Mouse (Mus musculus): ENCODE results near the gene Marcksl1.

The Marcksl1 gene

GRCm38 (mm10) chr4:129513086-129513767 is at the start of gene Marcksl1:
TSS of gene Marcksl1 (plus strand) at chr4:129513581.
- peak; percentile 88 to 90 for DNase-seq (ENCODE audit: low spot score in 2 of 2)

DNA sequence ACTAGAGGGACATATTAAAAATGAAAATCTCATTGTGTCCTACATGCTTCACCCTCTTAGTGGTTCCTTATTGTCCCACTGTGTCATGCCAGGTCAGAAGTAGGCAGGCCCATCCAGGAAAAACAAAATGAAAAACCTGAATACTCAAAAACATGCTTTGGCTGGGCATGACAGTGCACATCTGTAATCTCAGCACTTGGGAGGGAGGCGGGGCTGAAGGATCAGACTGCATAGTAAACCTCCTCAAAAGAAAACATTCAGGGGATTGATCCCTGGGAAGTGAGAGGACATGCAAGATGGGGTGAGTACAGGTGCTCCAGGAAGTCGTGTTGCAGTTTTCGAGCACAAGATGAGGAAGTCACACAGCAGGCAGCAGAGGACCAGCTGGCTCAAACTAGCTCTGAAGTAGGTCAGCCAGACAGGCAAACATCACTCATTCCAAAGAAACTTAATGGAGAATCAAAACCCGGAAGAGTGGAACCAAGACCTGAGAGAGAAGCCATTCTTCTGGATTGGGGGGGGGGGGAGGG is 49.0 kb upstream of the Marcksl1 start:
- peak in 1 of 2 experiments; percentile 34 for DNase-seq (ENCODE audit: low spot score in 2 of 2)

- DNase-seq (ENCODE audit: low spot score in 2 of 2): no peak
Observed at GRCm38 (mm10) chr4:129476047-129476446, 37.3 kb upstream of the Marcksl1 start.

DNA sequence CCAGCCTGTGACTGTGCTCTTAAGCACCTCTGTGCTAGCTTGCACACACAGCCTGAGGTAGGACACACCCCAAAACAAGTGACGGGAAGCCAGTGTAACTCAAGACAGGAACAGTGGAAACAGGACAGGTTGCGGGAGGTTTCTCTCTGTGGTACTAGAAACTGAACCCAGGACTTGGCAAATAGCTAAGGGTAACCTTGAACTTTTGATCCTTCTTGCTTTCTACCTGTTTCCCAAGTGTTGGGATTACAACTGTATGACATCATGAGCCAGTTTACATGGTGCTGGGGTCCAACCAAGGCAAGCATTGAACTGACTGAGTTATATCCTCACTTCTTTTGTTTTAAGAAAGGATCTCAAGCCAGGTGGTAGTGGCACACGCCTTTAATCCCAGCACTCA is 33.5 kb upstream of the Marcksl1 start:
- DNase-seq (ENCODE audit: low spot score in 2 of 2): no peak

- DNase-seq (ENCODE audit: low spot score in 2 of 2): no peak
Observed at GRCm38 (mm10) chr4:129481090-129481489, 32.3 kb upstream of the Marcksl1 start.

DNA sequence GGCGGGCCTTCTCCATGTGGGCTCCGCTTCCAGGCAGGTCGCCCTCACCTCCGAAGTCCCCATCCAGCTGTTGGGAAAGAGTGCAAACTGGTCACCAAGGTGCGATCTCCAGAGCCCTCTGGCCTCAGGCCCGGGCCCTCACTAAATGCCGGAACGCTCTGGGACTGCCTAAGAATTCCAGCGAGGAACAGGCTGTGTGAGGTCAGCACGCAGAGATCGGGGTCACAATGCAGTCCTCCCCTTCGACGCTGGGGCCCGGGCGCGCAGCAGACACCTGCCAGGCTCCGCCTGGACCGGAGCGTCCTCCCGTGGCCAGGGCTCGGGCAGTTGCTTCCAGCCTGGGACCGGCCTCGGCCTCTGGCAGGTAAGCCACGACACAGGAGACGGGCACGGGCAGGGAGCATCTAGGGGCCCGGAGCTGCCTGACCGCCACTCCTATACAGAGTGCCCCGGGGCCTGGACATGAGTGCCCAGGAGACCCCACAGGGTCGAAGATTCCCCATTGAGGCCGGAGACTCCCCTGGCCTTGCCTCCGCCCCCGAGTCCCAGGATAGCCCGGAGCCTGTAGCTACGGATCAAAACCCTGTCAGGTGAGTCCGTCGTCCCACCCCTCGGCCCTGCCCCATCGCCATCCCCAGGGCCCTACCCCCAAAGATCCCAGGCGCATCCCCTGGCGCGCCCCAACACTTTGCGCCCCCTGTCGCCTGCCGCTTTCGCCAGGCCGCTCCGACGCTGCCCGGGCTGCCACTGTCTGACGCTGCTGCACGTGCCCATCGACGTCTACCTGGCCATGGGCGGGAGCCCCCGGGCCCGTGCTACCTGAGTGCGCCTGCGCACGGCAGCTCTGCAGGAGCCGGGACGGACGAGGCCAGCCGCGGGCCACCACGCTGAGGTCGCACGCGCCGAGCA is 22.2 kb upstream of the Marcksl1 start, which contains the start of the genes Tssk3 and Fam229a:
Gene Tssk3, minus strand, starts transcription at position 51 of the 909 bp plus-strand sequence.
Gene Fam229a, plus strand, starts transcription at position 219 of the 909 bp plus-strand sequence.
- DNase-seq (ENCODE audit: low spot score in 2 of 2): no peak

DNA sequence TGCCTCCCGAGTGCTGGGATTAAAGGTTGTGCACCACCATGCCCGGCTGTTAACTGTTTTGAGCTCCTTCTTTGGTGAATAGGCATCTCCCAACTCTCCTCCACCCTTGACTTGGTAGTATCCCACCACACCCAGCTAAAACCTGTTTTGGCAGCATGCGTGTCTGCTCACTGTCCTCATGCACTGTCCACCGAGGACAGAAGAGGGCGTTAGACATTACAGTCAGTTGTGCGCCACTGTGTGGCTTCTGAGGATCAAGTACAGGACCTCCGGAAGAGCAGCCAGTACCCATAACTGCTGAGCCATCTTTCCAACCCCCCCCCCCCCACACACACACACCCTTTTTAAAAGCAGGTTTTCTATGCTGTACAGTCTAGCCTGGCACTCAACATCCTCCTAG is 18.7 kb upstream of the Marcksl1 start:
- no peak for DNase-seq (ENCODE audit: low spot score in 2 of 2)

DNA sequence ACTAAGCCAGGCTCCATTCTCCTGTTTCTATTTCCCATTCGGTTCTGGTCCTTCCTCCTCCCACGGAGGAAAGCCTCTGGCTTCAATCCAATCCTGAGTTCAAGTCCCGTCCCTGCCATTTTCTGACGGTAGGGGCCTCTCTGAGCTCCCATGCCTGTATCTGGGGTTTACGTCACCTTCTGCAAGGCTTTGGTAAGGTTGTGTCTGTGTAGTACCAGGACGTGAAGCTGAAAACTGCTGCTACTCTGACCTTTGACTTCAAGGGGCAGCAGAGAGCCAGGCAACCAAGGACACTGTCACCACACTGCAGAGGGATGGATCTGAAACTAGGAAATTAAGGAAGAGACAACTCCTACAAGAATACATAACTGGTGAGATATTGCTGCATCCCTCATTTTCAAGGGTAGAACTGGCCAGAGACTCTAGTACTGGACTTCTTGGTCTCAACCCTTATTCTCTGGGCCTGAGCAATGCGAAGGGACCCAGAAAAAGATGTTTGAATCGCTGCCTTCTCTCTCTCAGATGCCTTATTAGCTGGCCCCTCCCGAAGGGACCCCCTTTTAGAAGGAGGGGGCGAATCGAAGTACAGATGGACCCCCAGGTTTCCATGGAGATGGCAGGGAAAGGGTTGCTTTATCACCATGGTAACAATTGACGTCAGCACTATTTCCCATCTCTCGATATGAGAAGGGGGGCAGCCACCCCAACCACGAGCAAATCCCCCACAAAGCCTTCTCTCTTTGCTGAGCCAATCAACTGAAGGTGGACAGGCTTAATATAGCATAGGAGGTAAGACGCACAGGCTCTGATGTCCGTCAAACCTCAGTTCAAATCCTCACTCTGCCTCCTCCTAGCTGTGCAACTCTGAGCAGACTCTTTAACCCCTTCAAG is 17.5 kb upstream of the Marcksl1 start:
- peak in 1 of 2 experiments; percentile 53 for DNase-seq (ENCODE audit: low spot score in 2 of 2)

DNA sequence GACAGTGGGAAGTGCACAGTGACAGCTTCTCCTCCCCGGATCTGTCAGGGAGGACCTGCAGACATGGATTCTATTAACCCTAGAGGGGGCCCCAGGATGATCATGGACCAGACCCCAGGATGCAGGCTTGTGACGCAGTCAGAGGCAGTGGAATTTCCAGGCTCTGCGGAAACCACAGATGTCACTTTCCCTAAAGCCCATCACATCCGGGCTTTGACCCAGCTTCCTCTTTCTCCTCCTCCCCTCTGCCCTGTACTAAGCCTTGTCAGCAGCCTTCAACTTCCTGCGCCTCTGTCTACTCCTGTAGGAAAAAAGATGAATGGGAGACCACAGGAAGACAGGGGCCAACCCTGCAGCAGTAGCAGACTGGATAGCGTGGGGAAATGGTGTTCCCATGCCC is 16.8 kb upstream of the Marcksl1 start:
- DNase-seq (ENCODE audit: low spot score in 2 of 2): peak; percentile 66 to 69

- no peak for DNase-seq (ENCODE audit: low spot score in 2 of 2)
Observed at GRCm38 (mm10) chr4:129498941-129499340, 14.4 kb upstream of the Marcksl1 start.

GRCm38 (mm10) chr4:129500017-129500416 is 13.4 kb upstream of the Marcksl1 start:
- no peak for DNase-seq (ENCODE audit: low spot score in 2 of 2)

DNA sequence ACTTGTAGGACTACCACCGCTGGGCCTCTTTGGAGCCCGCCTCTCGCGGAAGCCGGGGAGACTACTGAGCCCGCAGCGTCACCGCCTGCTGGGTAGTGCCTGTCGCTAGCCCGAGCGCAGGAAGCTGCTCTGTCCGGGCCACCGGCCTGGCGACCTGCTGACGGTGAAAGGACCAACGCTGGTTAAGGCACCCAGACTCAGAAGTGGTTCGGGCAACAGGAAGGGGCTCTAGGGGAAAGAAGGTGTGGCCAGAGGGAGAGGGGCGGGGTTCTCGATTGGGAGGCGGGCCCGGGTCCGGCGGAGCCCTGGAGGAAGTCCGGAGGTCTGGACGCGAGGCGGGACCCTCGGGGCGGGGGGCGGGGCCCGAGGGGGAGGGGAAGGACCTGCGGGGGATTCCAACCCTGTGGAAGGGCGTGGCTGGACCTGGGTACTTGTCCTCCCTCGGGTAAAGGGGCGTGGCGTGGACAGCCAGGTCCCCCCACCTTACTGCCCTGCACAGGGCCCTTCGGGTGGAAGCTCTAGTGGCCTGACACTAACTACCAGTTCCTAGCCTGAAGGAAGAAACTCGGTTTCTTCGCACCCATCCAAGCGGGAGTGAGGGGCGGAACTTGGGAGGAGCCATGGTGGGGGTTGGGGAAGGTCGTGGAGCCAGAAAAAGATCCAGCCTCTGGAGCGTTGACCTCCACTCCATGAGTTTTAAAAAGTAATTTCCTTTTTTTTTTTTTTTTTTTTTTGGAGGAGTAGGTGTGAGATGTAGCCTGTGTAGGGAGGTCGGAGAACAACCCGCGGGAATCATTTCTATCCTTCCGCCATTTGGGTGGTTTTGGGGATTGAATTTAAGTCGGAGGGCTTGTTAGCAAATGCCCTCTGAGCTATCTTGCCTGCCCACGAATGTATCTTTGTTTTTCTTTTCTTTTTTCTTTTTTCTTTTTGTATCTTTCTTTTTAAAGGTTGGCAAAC is 12.5 kb upstream of the Marcksl1 start:
- DNase-seq (ENCODE audit: low spot score in 2 of 2): peak; percentile 89

DNA sequence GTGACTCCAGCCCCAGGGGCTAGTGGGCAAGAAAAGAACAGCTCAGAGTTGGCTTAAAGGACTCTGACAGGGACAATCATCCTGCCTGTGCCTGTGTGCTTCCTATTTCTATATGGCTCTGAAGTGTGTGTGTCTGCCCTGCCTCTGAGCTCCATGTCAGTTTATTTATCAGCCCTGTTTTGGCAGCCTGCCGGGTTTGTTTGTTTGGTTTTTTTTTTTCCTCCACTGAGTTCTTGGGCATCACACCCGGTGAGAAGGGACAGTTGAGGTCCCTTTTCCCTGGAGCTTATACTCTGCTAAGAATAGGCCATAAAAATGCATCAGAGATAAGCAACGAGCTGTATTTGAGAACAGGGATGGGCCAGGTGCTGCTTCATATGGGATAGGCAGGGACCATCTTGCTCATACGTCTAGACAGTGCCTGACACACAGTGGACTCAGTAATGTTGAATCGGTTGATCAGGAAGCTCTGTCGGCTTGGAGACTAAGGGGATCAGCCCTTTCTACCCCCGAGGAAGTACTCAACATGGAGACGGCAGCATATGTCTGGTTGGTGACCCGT is 11.0 kb upstream of the Marcksl1 start:
- no peak for DNase-seq (ENCODE audit: low spot score in 2 of 2)

DNA sequence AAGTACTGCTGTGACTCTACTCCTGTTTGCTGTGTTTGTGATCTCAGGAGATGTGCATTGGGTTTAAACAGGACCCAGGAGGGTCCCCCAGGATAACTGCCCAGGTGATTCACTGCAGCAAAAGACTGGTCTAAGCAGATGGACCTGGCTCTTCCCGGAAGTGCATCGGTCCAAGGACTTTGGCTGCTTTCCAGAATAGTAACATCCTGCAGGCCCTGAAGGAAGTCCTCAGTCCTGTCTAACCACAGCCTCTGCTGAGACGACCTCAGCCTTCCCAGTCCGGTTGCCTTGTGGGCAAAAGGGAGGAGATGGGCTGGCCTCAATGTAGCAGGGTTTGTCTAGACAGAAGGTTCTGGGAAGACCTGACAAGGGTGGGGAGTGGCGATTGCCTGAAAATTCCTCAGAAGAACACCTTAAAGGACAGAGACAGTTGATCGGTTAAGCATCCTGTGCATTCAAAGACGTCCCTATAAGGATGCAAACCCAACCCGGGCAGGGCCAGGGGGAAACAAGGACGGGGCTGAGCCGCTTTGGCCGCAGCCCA is 10.4 kb upstream of the Marcksl1 start:
- DNase-seq (ENCODE audit: low spot score in 2 of 2): no peak

- DNase-seq (ENCODE audit: low spot score in 2 of 2): no peak
Observed at GRCm38 (mm10) chr4:129505511-129505910, 7.9 kb upstream of the Marcksl1 start.

GRCm38 (mm10) chr4:129507434-129508236 is 5.7 kb upstream of the Marcksl1 start:
- DNase-seq (ENCODE audit: low spot score in 2 of 2): peak in 1 of 2 experiments; percentile 34

DNA sequence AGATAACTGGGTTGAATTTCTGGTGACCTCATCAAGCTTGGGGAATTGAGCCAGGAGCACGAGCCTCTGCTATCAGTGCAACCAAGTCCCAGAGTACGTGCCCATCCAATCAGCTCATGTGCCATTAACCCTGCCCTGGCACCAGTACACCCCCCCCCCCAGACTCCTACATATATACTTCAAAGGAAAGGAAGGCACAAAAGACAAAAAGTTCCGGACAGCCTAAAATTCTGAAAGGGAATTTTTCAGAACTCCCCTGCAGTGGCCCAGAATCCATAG is 5.2 kb upstream of the Marcksl1 start:
- no peak for DNase-seq (ENCODE audit: low spot score in 2 of 2)

DNA sequence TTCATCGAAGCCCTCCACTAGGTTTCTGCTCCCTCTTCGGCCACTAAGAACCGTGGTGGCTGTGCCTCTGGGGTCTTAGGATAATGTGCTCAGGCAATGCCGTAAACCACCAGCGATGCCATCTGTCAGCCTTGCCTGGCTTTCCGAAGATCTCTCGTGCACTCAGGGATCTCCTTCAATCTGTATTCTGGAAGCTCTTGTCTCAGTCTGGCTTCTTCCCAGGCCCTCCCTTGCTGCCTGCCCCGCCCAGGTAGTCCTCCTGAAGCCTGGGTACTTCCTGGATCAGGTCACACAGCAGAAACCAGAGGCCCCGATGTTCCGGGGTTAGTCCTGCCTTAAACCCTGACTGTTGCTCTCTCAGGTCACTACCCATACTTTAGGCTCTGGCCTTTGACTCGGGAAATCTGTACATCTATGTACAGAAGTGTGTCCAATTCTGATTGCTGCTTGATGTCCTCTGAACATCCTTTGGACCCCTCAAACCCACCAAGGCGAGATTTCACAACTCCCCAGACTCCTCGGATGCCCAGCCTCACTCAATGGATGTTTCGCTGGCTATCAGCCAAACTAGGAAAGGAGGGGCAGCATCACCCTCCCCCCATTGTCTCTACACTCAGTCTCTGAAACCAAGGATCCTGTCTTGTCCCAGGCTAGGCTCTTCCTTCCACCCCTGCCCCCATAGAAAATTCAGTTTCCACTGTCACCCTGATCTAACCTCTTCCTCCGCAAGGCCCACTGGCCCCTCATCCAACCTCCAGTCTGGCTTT is 4.4 kb upstream of the Marcksl1 start:
- no peak for DNase-seq (ENCODE audit: low spot score in 2 of 2)
